Mouse (Mus musculus) fat pad, adult 2 months (tissue): ENCODE measurements around the gene Adcy2.

Experiments
- DNase-seq: peaks from one replicate; pipeline ENCODE4 v3.0.0-alpha.2; 2011; ENCODE audit warnings: low read depth, low spot score; ENCODE audit errors: extremely low read depth

Gene Adcy2

GRCm38 (mm10) chr13:68998918-68999801 is at the start of gene Adcy2:
Gene Adcy2, minus strand, starts transcription at chr13:68999541.
- DNase-seq, result no peak

GRCm38 (mm10) chr13:69036991-69037597 is 37.8 kb upstream of the Adcy2 start:
- no peak for DNase-seq

- no peak for DNase-seq
Measured at GRCm38 (mm10) chr13:69034621-69035020, 35.3 kb upstream of the Adcy2 start.

- no peak for DNase-seq
Measured at GRCm38 (mm10) chr13:69033532-69033931, 34.2 kb upstream of the Adcy2 start.

GRCm38 (mm10) chr13:69029078-69029757 is 29.9 kb upstream of the Adcy2 start:
- DNase-seq, result no peak

GRCm38 (mm10) chr13:69024964-69025363 is 25.6 kb upstream of the Adcy2 start:
- DNase-seq, result no peak

GRCm38 (mm10) chr13:69023239-69023638 is 23.9 kb upstream of the Adcy2 start:
- no peak for DNase-seq

- no peak for DNase-seq
Measured at GRCm38 (mm10) chr13:69020574-69020973, 21.2 kb upstream of the Adcy2 start.

- no peak for DNase-seq
Measured at GRCm38 (mm10) chr13:69006915-69007314, 7.6 kb upstream of the Adcy2 start.

- DNase-seq, result no peak
Measured at GRCm38 (mm10) chr13:69006091-69006490, 6.8 kb upstream of the Adcy2 start.

GRCm38 (mm10) chr13:69004406-69004805 is 5.1 kb upstream of the Adcy2 start:
- DNase-seq, result no peak

- no peak for DNase-seq
Measured at GRCm38 (mm10) chr13:69002631-69003030, 3.3 kb upstream of the Adcy2 start.

- no peak for DNase-seq
Measured at GRCm38 (mm10) chr13:69002173-69002572, 2.8 kb upstream of the Adcy2 start.

- no peak for DNase-seq
Measured at GRCm38 (mm10) chr13:68999826-69000225, 485 bp upstream of the Adcy2 start.

GRCm38 (mm10) chr13:68998558-68998917 is 803 bp downstream of the Adcy2 start:
- no peak for DNase-seq

GRCm38 (mm10) chr13:68997821-68998551 is 1.4 kb downstream of the Adcy2 start:
- DNase-seq, result no peak

GRCm38 (mm10) chr13:68997386-68997785 is 2.0 kb downstream of the Adcy2 start:
- DNase-seq, result no peak

- DNase-seq, result no peak
Measured at GRCm38 (mm10) chr13:68996661-68997060, 2.7 kb downstream of the Adcy2 start.

- no peak for DNase-seq
Measured at GRCm38 (mm10) chr13:68985789-68986188, 13.6 kb downstream of the Adcy2 start.

GRCm38 (mm10) chr13:68984000-68984399 is 15.3 kb downstream of the Adcy2 start:
- no peak for DNase-seq

- DNase-seq, result no peak
Measured at GRCm38 (mm10) chr13:68981048-68981447, 18.3 kb downstream of the Adcy2 start.
